Mouse (Mus musculus) 3134 (cell line): ENCODE measurements around the gene Stac2.
A peak's percentile ranks its signal among the peaks of the same experiment; 100 is the strongest.

ENCODE experiments used
- DNase-seq: peaks from one replicate; pipeline ENCODE4 v3.0.0-alpha.2; 2011; ENCODE audit warnings: low spot score; ENCODE audit not compliant: insufficient read length; ENCODE audit errors: extremely low read depth

The Stac2 gene

DNA sequence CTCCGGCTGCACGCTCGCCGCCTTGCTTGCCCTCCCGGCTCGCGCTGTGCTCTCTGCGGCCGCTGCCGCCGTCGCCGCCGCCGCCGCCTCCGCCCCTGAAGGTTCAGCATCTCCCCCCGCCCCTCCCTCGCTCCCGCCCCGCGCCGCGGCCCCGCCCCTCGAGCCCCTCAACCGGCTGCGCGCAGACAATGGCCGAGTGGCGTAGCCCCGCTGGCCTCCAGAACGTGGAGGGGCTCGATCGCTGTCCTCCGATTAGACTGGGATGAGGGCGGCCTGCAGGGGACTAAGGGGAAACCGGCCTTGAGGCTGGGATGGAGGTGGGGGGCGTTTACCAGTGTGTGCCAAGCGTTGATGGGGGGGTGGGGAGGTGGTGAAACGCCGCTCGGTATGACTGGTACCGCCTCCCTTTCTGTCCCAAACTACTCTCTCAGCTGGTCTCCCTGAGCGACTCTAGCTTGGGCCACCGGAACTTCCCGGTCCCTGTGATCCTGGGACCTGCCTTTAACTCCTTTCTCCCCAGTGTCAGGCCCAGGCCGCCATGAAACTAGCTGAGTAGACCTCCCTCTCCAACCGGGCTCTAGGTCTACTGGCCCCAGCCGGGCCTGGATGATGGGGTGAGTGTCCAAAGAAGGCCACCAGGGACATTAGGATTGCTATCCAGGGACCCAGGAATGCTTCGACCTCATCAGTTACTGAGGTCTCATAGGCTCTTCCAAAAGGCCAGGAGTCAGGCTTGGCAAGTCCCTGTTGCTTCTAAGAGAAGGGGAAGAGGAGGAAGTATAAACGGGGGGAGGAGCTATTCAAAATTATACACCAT is 30.5 kb downstream of the Stac2 start, which contains the start of gene Cacnb1:
Gene Cacnb1 (minus strand): TSS at position 480 of the 817 bp plus-strand sequence.
- DNase-seq, result peak; percentile 75

DNA sequence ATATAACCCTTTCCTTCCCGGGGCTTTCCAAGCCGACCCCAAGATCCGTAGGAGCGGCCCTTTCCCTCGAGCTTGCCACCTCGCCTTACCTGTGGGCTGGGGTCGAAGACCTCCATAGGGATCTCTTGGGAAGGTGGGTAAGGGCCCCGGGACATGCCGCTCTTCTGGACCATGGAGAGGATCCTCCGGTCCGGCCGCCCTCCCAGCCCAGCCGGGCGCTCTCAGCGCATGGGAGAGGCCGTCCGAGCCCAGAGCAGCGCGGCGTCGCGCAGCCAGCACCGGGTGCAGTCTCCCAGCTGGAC is 31.1 kb downstream of the Stac2 start:
- DNase-seq, result no peak

DNA sequence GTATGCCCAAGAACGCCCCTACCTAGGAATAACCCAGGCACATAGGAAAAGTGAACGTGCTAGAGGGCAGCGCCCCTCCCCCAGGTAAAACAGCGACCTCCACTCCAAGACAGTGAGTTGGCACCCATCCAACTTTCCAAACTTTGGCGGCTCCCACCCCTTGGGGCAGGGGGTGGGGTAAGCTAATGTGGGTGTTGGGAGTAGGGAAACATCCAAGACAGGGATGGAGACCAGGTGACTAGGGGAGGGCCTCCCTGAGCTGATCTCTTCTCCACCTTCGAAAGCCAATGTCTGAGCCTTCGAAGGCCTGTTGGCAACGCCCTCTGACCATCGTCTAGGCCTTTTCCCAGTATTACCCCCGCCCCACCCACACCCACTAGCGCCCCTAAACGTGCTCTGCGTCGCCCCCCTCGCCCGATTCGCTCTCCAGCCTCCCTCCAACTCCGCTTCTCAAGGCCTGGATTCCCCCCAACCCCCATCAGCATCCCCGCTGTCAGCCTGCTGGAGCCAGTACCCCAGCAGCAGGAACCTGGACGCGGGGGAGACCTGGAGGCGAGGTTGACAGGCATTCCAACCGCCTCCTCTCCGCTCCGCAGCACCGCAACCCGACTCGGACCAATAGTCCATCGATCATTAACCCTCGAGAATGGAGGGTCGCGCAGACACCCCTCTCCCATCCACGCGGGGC is 31.6 kb downstream of the Stac2 start:
- peak; percentile 54 for DNase-seq

DNA sequence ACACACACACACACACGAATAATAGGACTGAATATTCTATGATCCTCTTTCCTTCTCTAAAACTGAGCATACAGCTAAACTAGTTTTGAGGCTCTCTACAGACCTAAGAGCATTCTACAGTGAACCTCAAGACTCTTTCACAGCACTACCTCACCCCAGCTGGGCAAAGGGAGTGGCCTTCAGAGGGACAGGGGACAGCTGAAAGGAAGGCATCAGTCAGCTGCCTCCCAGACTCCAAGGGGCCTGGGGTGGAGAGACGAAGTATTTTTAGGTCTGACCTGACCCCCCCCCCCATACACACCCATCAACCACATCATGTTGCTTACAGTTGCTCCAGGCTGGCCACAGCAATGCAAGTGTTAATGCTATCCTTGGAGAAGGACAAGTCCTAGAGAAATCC is 32.1 kb downstream of the Stac2 start:
- DNase-seq, result no peak

DNA sequence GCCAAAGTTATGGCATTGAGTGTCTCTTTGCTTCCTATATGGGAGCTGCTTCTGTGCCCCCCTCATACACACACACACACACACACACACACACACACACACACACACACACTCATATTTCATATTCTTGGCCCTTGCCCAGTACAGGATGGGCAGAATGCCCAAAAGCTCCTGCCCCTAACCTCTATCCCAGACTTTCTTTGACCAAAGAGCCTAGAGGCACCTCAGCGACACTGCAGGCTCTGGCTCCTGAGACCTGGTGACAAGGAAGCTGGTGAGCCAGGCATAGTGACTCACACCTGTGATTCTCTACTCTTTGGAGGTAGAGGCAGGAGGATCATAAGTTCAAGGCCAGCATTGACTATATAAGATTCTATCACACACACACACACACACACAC is 32.6 kb downstream of the Stac2 start:
- peak; percentile 42 for DNase-seq

DNA sequence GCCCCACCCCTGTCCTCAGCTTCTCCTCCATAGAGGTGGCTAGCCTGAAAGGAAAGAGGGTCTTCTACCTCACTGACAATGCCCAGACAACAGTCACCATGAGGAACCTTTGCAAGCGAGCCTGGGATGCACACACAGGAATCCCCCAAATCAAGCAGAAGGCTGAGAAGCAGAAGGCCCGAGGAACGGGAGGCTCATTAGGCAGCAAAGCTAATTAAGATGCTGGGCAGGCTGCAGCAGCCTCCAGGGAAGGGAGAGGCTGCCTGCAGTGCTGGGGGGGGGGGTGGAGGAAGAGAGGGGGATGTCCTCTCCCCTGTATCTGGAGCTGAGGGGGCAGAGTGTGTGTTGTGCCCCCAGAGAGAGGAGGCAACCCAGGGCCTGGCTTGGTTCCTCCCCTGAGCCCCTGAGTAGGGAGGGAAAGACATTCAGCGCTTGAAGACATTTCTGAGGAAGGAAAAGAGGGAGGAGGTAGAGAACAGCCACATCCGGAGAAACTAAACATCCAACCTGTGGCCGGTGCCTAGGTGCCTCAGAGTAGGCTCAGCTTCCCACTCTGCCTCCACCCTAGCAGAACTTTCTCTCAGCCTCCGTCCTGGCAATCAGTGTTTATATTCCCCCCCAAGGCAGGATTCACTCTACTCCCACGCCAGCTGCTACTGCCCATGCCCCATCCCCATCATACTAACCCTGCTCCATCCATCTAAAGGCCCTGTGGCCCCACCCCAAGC is 33.2 kb downstream of the Stac2 start:
- DNase-seq, result no peak

DNA sequence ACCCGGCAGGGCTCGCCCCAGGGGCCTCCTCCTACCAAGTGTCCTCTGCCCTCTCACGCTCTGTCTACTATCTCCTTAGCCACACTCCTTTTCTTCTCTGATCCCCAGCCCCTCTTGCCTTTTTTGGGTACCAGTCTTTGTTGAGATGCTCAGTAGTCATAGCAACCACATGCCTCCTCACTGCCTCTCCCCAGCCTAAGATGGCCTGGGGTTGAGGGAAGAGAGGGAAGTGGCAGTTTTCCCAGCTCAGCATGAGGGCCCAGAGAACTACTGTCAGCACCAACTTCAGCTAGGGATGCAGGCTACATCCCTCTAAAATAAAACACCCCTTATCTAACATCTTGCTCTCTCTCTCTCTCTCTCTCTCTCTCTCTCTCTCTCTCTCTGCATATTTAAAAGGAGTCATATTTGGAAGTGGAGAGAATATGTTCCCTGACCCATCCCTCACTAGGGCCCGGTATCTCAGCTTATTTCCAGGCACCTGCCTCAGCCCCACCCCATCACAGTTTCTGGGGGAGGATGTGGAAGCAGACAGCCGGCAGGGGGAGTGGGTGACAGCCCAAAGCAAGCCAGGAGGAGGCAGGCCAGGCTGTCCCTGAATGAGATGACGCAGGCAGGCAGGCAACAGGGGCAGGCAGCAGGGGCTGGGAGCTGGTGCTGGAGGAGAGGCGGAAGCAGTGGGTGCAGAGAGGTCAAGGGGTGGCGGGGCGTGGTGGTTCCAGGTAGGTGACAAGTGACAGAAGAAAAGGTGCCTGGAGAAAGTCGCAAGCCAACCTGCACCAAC is 34.2 kb downstream of the Stac2 start:
- no peak for DNase-seq

DNA sequence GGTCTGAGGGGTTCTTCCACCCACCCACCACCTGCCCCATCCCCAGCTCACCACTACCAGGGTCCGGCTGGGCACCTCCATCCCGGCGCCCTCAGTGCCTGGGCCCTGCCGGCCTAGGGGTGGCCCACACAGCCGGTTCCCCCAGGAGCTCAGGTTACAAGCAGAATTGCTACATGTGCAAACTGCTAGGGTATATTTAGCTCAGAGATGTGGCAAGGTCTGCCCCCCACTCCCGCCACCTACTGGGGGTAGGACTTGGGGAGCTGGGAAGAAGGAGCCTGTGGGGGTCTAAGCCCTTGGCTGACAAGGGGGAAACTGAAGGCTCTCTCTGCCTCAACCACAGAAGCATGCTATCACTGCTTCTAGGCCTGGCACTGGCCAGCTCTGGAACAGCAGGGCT is 35.0 kb downstream of the Stac2 start:
- no peak for DNase-seq

DNA sequence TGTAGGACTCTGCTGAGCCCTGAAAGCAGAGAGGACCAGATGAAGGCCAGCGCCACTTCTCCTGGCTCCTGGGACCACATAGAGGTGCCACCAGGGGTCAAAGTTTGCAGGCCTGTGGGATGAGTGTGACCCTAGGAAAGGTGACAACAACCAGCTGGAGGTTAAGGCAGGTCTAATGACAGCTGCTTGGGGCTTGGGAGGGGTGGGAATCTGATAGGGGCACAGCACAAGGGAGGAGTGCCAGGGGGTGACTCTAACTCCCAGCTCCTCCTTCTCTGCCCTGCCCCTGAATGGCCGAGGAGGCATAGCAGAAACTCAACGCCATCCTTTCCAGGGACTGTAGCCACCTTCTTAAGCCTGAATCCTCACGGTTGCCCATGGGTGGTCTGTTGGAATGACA is 36.4 kb downstream of the Stac2 start:
- DNase-seq, result no peak

DNA sequence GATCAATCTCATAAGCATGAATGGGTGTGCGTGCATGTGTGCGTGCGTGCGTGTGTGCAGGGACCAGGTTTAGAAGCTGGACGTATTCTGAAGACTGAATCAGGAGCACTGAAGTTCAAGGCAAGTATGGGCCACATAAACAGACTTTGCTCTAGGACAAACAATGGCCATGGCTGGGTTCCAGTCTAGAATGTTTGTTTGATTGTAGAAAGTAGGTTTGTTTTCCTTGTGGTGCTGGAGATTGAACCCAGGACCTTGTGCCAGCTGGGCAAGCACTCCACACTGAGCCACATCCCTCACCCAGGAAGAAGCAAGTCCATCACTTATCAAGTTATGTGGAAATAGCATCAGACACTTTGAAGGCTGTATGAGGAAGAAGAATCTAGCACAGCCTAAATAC is 37.1 kb downstream of the Stac2 start:
- no peak for DNase-seq

DNA sequence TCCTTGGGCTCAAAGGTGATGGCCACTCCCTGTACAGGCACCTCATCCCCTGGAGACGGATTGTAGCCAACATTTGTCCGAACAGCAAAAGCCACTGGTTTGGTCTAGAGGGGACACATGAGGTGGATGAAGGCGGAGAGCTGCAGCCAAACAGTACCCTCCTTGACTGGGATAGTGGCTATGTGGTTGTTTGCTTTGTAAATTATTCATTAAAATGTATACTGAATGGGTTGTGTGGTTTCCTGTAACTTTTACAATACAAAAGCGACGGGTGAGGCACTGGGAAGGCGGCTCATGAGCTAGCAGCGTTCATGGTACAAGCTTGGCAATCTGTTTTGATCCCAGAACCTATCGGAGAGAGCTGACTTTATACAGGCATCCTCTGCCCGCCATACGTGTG is 40.4 kb downstream of the Stac2 start:
- DNase-seq, result no peak

DNA sequence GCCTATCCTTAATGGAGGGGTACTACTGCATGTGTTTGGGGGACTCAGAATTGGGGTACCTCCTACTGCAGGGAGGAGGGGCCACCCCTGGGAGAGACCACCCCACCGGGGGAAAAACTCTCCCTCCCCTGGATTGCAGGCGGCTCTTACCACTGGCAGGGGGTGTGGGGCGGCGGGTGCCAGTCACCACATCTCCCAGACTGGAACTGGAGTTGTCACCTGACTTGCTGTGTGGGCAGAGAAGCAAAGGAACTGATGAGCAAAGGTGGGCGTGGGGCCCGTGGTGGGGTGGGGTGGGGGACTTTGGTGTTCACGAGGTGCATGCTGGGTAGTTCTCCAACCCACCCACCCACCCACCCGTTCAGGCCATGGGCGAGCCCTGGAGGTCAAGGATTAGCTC is 41.5 kb downstream of the Stac2 start:
- no peak for DNase-seq

DNA sequence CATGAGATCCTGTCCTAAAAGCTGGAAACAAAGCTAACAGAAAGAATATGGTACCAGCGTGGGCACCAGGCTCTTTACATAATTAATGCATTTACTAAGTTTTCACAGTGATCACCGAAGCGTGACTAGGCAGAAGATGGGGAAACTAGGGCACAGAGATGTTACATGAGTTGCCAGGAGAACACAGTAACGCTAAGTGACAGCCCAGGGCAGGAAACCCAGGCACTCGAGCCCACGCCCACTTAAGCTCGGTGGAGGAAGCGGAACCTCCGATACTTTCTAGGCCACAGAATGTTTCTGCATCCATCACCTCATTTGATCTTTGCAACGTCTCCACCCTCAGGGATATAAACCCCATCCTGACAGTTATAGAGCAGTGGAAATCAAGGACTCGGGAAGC is 45.2 kb downstream of the Stac2 start:
- no peak for DNase-seq

DNA sequence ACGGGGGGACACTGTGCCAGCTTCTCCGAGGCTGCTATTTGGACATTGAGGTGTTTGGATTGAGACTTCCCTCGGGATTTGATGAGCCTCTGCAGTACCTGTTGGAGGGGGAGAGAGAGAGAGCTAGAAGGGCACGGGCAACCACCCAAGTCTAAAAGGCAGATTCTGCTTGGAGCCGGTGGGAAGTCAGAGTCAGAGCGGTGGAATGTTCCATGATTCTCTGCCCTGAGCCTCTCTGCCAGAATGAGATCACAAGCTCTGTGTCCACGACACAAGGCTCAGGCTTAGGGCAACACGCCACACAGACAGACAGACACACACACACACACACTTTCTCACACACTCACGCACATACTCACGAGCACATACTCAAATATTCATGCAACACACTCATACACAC is 47.6 kb downstream of the Stac2 start:
- peak; percentile 57 for DNase-seq

DNA sequence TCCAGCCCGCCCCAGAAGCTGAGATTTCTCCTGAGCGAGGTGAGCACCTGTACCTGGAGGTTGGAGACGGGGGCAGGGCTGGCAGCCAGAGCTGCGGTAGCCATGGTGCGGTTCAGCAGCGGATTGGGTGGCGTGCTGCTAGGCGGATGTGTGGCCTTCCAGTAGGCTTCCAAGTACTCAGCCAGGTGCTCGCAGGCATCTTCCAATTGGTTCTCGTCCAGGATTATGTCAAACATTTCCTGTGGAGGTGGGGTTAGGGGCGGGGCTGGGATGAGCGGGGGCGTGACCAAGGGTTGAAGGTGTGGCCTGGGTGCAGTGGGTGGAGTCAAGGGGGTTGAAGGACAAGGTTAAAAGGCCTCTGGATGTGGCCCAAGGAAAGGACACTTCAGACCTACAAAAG is 48.2 kb downstream of the Stac2 start:
- DNase-seq, result peak; percentile 34

DNA sequence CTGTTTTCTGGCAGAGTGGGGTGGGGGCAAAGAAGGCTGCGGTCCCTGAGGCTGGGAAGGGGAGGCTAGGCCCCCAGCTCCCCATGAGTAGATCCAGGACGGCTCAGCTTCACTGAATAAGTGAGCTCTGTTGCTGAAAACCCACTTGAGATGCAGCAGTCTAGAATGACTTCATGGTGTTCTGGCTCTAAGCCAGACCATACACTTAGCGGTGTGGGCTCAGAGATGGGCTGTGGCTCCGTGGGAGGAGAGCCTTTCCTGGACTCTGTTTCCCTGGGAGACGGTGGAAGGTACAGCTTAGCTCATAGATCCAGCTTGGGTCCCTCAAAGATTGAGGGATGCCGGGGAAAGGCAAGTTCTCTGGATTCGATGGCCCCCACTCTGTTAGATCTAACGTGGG is 49.1 kb downstream of the Stac2 start:
- peak; percentile 55 for DNase-seq

DNA sequence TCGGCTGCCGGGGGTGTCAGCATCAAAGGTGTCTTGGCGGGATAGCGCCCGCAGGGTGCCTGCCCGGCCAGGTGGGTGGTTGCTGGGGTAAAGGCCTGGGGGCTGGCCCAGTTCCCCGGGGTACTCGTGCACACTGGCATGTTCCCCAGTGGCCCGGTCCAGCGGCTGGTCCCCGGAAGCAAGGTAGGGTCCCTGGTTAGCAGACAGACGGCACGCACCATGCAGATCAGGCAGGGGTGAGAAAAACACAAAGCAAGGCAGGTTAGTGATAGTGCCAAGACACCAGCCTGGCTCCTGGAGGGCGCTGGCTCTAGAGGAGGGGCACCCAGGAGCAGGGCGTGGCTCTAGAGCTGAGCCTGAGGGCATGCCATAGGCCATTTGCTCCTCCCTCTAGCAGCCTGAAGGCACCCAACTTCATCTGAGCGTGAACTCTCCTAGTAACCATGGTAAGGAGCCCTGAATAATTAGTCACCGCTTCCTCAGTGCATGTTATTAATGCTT is 50.0 kb downstream of the Stac2 start:
- peak; percentile 52 for DNase-seq

DNA sequence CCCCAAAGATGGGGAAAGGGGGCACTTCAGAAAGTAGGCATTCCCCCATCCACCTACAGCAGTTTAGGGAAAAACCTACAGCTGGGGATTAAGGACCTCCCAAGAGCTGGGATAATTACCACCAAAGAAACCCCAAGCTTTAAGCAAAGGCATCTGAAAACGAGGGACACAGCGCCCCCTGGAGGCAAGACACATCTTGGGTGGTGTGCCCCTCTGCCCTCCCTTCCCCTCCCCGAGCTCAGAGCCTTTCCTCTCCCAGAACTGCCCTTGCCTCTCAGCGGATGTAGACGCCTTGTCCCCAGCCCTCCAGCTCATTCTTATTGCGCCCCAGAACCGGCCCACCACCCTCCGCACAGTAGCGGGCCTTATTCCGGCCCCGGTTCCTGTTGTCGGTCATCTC is 50.6 kb downstream of the Stac2 start:
- DNase-seq, result peak; percentile 42

DNA sequence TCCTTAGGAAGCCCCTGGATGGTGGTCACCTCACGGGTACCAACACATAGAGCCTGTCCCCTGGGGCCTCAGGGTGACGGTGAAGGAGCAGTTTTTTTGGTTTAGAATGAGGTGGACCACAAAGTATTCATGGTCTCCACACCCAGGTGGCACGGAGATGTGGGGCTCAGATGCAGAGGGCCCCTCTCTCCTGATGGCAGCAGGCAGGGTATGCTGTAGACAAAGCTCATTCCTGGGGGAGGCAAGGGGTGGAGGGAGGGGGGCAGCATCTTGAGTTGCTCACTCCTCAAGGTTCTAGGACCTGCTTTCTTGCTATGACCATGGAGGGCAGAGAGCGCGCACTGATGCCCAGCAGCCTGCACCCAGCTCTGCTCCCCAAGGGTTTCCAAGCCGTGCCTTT is 51.3 kb downstream of the Stac2 start:
- DNase-seq, result no peak

DNA sequence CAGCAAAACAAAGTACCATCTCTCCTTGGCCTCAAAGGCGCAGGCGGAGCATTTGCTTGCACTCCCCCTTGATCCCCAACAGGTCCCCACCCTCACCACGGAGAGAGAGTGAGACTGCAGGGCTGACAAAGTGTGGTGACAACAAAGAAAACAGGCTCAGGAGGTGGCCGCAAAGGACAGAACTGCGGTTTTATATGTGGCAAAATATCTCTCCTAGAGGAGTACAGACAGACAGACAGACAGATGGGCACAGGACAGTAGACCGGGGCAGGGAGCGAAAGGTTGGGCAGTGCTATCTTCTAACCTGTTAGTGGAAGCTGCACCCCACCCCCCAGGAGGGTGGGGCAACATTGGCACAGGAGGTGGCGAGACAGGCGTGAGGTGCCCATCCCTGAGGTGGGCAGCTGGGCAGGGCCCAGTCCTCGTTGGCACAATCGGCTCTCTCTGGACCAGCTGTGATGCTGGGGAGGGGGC is 51.9 kb downstream of the Stac2 start:
- DNase-seq, result no peak
